Comparison of ENCODE assay signal across 8 mouse cellular contexts in the genomic region with DNA sequence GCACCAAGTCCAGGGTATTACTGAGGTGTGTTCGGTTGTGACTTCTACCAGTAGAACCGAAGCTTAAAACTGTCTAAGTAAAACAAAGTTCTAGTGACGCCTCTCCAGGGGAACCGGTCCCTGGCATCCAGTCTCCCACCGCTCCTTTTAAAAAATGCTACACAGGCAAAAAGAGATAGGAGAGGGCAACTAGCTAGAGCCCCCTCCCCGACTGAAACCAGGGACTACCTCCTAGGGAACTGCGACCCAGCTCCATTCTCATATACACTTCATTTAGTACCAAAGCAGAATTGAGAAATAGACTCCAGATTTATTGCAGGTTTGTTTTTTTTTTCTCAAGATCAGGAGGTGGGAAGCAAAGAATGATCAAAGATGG. TPM values are rescaled to one million over a fixed set of nuclear protein-coding genes. Genes with fewer than 3 reads are reported as not detected.
DNase-seq lines count a peak whose midpoint lies in the region; ATAC-seq and TF ChIP-seq lines count a peak whose summit lies in the region.

No protein-coding gene starts in this region.

- no peaks in the 10 kb centered on the region for H3K9me3 ChIP-seq in embryonic facial prominence, embryonic 15.5 days (replicated peaks)
- H3K9me3 ChIP-seq in hindbrain, postnatal 0 days (ENCODE audit: low read length) = no peaks in the 10 kb centered on the region
- no peaks in the 10 kb centered on the region for H3K9me3 ChIP-seq in neural tube, embryonic 11.5 days (ENCODE audit: control insufficient read depth, low read length)

- peaks cover 26% of the 10 kb centered on the region for H3K4me1 ChIP-seq in embryonic facial prominence, embryonic 15.5 days
- no peaks in the 10 kb centered on the region for H3K4me1 ChIP-seq in hindbrain, postnatal 0 days (ENCODE audit: insufficient read depth, low read length)
- peaks cover 19% of the 10 kb centered on the region for H3K4me1 ChIP-seq in neural tube, embryonic 11.5 days (ENCODE audit: control insufficient read depth, insufficient read depth, low read length)

- intact Hi-C loops in left cerebral cortex, adult 2 months (cut with DNase I) = loop anchor here (5.0 to 10.0 kb wide), 2 partner anchors 123 to 396 kb away; no protein-coding TSS in a partner anchor
- intact Hi-C loops in left cerebral cortex, postnatal 25 days (cut with DNase I) = loop anchor here (5.0 kb wide), 1 partner anchor 123 kb away; no protein-coding TSS in a partner anchor

- no peak for ATAC-seq in embryonic facial prominence, embryonic 15.5 days (ENCODE audit: insufficient number of reproducible peaks, low FRiP score, low TSS enrichment, low read depth)
- ATAC-seq in hindbrain, postnatal 0 days = no peak
- ATAC-seq in neural tube, embryonic 11.5 days (ENCODE audit: insufficient read depth, low FRiP score, low TSS enrichment) = no peak

- DNase-seq in left cerebral cortex, adult 2 months (ENCODE audit: extremely low spot score in 1 of 2, low spot score in 2 of 2) = no peak
- no peak for DNase-seq in left cerebral cortex, postnatal 25 days (ENCODE audit: low spot score in 2 of 2)
- DNase-seq in hindbrain, postnatal 0 days (ENCODE audit: low spot score) = no peak
- peak; percentile 14 for DNase-seq in neural tube, embryonic 11.5 days (ENCODE audit: low spot score)
- DNase-seq in layer of hippocampus, postnatal 36 days = no peak
- no peak for DNase-seq in kidney, adult 11 months
- DNase-seq in cerebellum, adult 11 months = no peak

- no peak for TF ChIP-seq CTCF in left cerebral cortex, adult 2 months (IDR thresholded peaks at IDR 0.05)
- TF ChIP-seq CTCF in hindbrain, postnatal 0 days (IDR thresholded peaks at IDR 0.05; ENCODE audit: low read depth) = no peak

- H3K4me3 ChIP-seq in left cerebral cortex, adult 2 months = peak overlapping the region; percentile 80; the same call in 1 of the 2 replicates
- H3K4me3 ChIP-seq in embryonic facial prominence, embryonic 15.5 days (replicated peaks) = peak overlapping the region; percentile 85
- peak overlapping the region; percentile 84 for H3K4me3 ChIP-seq in hindbrain, postnatal 0 days (ENCODE audit: low read length)
- H3K4me3 ChIP-seq in neural tube, embryonic 11.5 days (ENCODE audit: low read depth, low read length) = peak overlapping the region; percentile 94

- peak overlapping the region; percentile 96 for H3K4me2 ChIP-seq in embryonic facial prominence, embryonic 15.5 days (replicated peaks)
- peak overlapping the region; percentile 90 for H3K4me2 ChIP-seq in hindbrain, postnatal 0 days (ENCODE audit: low read depth, low read length)
- peak overlapping the region; percentile 89 for H3K4me2 ChIP-seq in neural tube, embryonic 11.5 days (ENCODE audit: low read depth)

- no peaks in the 10 kb centered on the region for H3K27me3 ChIP-seq in embryonic facial prominence, embryonic 15.5 days
- no peaks in the 10 kb centered on the region for H3K27me3 ChIP-seq in hindbrain, postnatal 0 days (ENCODE audit: insufficient read depth, low read length)
- no peaks in the 10 kb centered on the region for H3K27me3 ChIP-seq in neural tube, embryonic 11.5 days (ENCODE audit: control insufficient read depth, insufficient read depth, low read length)

- WGBS in embryonic facial prominence, embryonic 15.5 days = 17% methylated on average over 7 of the region's 7 CpGs
- 8% methylated on average over 7 of the region's 7 CpGs for WGBS in hindbrain, postnatal 0 days
- 7% methylated on average over 7 of the region's 7 CpGs for whole genome bisulfite sequencing in neural tube, embryonic 11.5 days

- no peaks in the 10 kb centered on the region for H3K36me3 ChIP-seq in embryonic facial prominence, embryonic 15.5 days
- H3K36me3 ChIP-seq in hindbrain, postnatal 0 days (ENCODE audit: insufficient read depth, low read length) = no peaks in the 10 kb centered on the region
- H3K36me3 ChIP-seq in neural tube, embryonic 11.5 days (ENCODE audit: control insufficient read depth, insufficient read depth, low read length) = no peaks in the 10 kb centered on the region

- H3K9ac ChIP-seq in embryonic facial prominence, embryonic 15.5 days = peak overlapping the region; percentile 73; the same call in 1 of the 2 replicates
- H3K9ac ChIP-seq in hindbrain, postnatal 0 days (replicated peaks; ENCODE audit: low read length) = peak overlapping the region; percentile 82
- peak overlapping the region; percentile 99 for H3K9ac ChIP-seq in neural tube, embryonic 11.5 days (ENCODE audit: low read length)

- H3K27ac ChIP-seq in left cerebral cortex, adult 2 months = no peak overlapping the region
- no peak overlapping the region for H3K27ac ChIP-seq in embryonic facial prominence, embryonic 15.5 days (replicated peaks)
- H3K27ac ChIP-seq in hindbrain, postnatal 0 days = peak overlapping the region; percentile 91
- H3K27ac ChIP-seq in neural tube, embryonic 11.5 days (ENCODE audit: low read depth, low read length) = peak overlapping the region; percentile 100

RNA-seq across cellular contexts. Expression of gene Pbx3, which starts 2.6 kb away (rescaled TPM):
- 10 to 100 TPM; 10.8 to 15.8 TPM for total RNA-seq in left cerebral cortex, adult 2 months (2021)
- 10 to 100 TPM; 11.4 to 23.0 TPM for total RNA-seq in left cerebral cortex, postnatal 25 days (2021)
- 21.1 and 21.6 TPM in 2 replicates for polyA plus RNA-seq in embryonic facial prominence, embryonic 15.5 days (2015; fragmentation: Nextera tagmentation; extraction: Ambion mirVana)
- total RNA-seq in hindbrain, postnatal 0 days (2014; rRNA removed) = 92.5 and 96.8 TPM in 2 replicates
- polyA plus RNA-seq in hindbrain, postnatal 0 days (2015; fragmentation: Nextera tagmentation; extraction: Ambion mirVana) = 65.9 and 77.0 TPM in 2 replicates
- 82.3 and 88.0 TPM in 2 replicates for polyA plus RNA-seq in neural tube, embryonic 11.5 days (2014; fragmentation: Nextera tagmentation; extraction: Ambion mirVana)
- 1 to 10 TPM; 7.2 to 7.9 TPM for total RNA-seq in layer of hippocampus, postnatal 36 days (2021)

RNA-seq across cellular contexts. Expression of gene Mapkap1, which starts 36.2 kb away (rescaled TPM):
- 10 to 100 TPM; 61.2 to 64.2 TPM for total RNA-seq in left cerebral cortex, adult 2 months (2021)
- total RNA-seq in left cerebral cortex, postnatal 25 days (2021) = 10 to 100 TPM; 73.2 to 73.7 TPM
- polyA plus RNA-seq in embryonic facial prominence, embryonic 15.5 days (2015; fragmentation: Nextera tagmentation; extraction: Ambion mirVana) = 103 and 104 TPM in 2 replicates
- 153 and 178 TPM in 2 replicates for total RNA-seq in hindbrain, postnatal 0 days (2014; rRNA removed)
- 90.4 and 94.4 TPM in 2 replicates for polyA plus RNA-seq in hindbrain, postnatal 0 days (2015; fragmentation: Nextera tagmentation; extraction: Ambion mirVana)
- polyA plus RNA-seq in neural tube, embryonic 11.5 days (2014; fragmentation: Nextera tagmentation; extraction: Ambion mirVana) = 91.4 and 108 TPM in 2 replicates
- total RNA-seq in layer of hippocampus, postnatal 36 days (2021) = 10 to 100 TPM; 72.8 to 81.3 TPM

Comparison
In these comparisons a context has a peak if more than half of its experiments do, and no peak if none do; other contexts are left out.
1. H3K27ac ChIP-seq: peak in hindbrain, postnatal 0 days (single experiment) and neural tube, embryonic 11.5 days (single experiment); none in left cerebral cortex, adult 2 months (single experiment) and embryonic facial prominence, embryonic 15.5 days (single experiment).
2. Peak in every context shown above with its lines, with median percentiles within 50 percentile points of each other: H3K4me3 ChIP-seq, H3K4me2 ChIP-seq and H3K9ac ChIP-seq.